Mouse (Mus musculus) kidney, adult 11 months (tissue): ENCODE results near the gene Mgat4b.

Source experiments
- DNase-seq: peaks from one replicate; pipeline ENCODE4 v3.0.0; 2022

Mgat4b gene

GRCm38 (mm10) chr11:50253393-50253792, 42.7 kb downstream of the Mgat4b start:
- DNase-seq = no peak

GRCm38 (mm10) chr11:50254010-50254580, 43.4 kb downstream of the Mgat4b start:
- DNase-seq = no peak

- DNase-seq = no peak
Observed at GRCm38 (mm10) chr11:50256615-50257014, 45.9 kb downstream of the Mgat4b start.

- no peak for DNase-seq
Observed at GRCm38 (mm10) chr11:50258310-50258709, 47.6 kb downstream of the Mgat4b start.

GRCm38 (mm10) chr11:50262020-50262419, 51.3 kb downstream of the Mgat4b start:
- peak; percentile 58 for DNase-seq

GRCm38 (mm10) chr11:50263198-50263597, 52.5 kb downstream of the Mgat4b start:
- DNase-seq = no peak

GRCm38 (mm10) chr11:50265931-50266330, 55.2 kb downstream of the Mgat4b start:
- peak; percentile 94 for DNase-seq

- no peak for DNase-seq
Observed at GRCm38 (mm10) chr11:50266997-50267396, 56.3 kb downstream of the Mgat4b start.

GRCm38 (mm10) chr11:50269163-50269562, 58.5 kb downstream of the Mgat4b start:
- DNase-seq = no peak

- DNase-seq = no peak
Observed at GRCm38 (mm10) chr11:50269885-50270284, 59.2 kb downstream of the Mgat4b start.

GRCm38 (mm10) chr11:50272819-50273218, 62.1 kb downstream of the Mgat4b start:
- DNase-seq = no peak

- DNase-seq = no peak
Observed at GRCm38 (mm10) chr11:50275077-50275476, 64.4 kb downstream of the Mgat4b start.

- DNase-seq = no peak
Observed at GRCm38 (mm10) chr11:50275568-50276151, 65.0 kb downstream of the Mgat4b start.

- DNase-seq = no peak
Observed at GRCm38 (mm10) chr11:50277025-50277424, 66.3 kb downstream of the Mgat4b start.

GRCm38 (mm10) chr11:50277706-50278105, 67.0 kb downstream of the Mgat4b start:
- no peak for DNase-seq

GRCm38 (mm10) chr11:50279005-50279404, 68.3 kb downstream of the Mgat4b start:
- no peak for DNase-seq

- DNase-seq = no peak
Observed at GRCm38 (mm10) chr11:50280053-50280452, 69.4 kb downstream of the Mgat4b start.
